Mouse (Mus musculus): ENCODE data around the gene Qser1. TPM values are rescaled to one million over a fixed set of nuclear protein-coding genes. Genes with fewer than 3 reads are reported as not detected.

Qser1 gene
- total RNA-seq, 2 experiments from 2014 or later = 26.7 to 27.7 TPM

Other genes starting within 250 kb of the Qser1 start
- 10 to 100 TPM; 12.0 to 14.7 TPM for gene Cstf3, start 226.2 kb downstream of the Qser1 start, total RNA-seq (2021)
- gene Tcp11l1, start 104.6 kb downstream of the Qser1 start, total RNA-seq (2021) = 1 to 10 TPM; 6.0 to 7.3 TPM
- gene Pin1rt1, start 100.4 kb downstream of the Qser1 start, total RNA-seq (2021) = not detected
- gene Depdc7, start 73.9 kb downstream of the Qser1 start, total RNA-seq (2021) = under 1 TPM; 0.89 to 0.99 TPM
- gene Prrg4, start 33.1 kb upstream of the Qser1 start, total RNA-seq (2021) = 1 to 10 TPM in 1 of 2 experiments, under 1 TPM in 1; 0.78 to 1.4 TPM
- gene Ccdc73, start 51.0 kb upstream of the Qser1 start, total RNA-seq (2021) = 1 to 10 TPM; 3.9 to 4.2 TPM
- 100 to 1,000 TPM; 123 to 142 TPM for gene Eif3m, start 200.3 kb upstream of the Qser1 start, total RNA-seq (2021)